Mouse (Mus musculus) bone marrow, adult 2 months (tissue): ENCODE measurements around the gene Slfn9. TPM values are rescaled to one million over a fixed set of nuclear protein-coding genes. Genes with fewer than 3 reads are reported as not detected.
A peak's percentile ranks its signal among the peaks of the same experiment; 100 is the strongest.
"Not testable (repeated sequence)": the region's sequence is repeated elsewhere in the genome, so short reads cannot be mapped to it uniquely, and the experiment has no call there.

Experiments used
- H3K27ac ChIP-seq: fragments of 200-500 bp; 2 replicates; pipeline ENCODE4 v1.5.1; 2012; ENCODE audit warnings: low read depth, mild to moderate bottlenecking, control low read depth, inconsistent platforms, low read length; ENCODE audit not compliant: control insufficient read depth, poor library complexity, insufficient read depth
- H3K4me1 ChIP-seq: fragments of 200-500 bp; 2 replicates; pipeline ENCODE4 v1.6.1; 2011; ENCODE audit warnings: low read length; ENCODE audit not compliant: control insufficient read depth, insufficient read depth
- H3K4me3 ChIP-seq: fragments of 200-500 bp; replicated peaks from 2 replicates; pipeline ENCODE3; 2011; ENCODE audit warnings: mild to moderate bottlenecking, low read depth, low read length, control low read depth; ENCODE audit not compliant: control insufficient read depth
- CTCF ChIP-seq: fragments of 200-500 bp; IDR thresholded peaks from 2 replicates; pipeline ENCODE4 v1.5.1; 2011; ENCODE audit warnings: low read length, control low read depth; ENCODE audit not compliant: control insufficient read depth, insufficient read depth
- POLR2A ChIP-seq: fragments of 200-500 bp; IDR thresholded peaks from 2 replicates; pipeline ENCODE4 v1.6.1; 2011; ENCODE audit warnings: low read depth, mild to moderate bottlenecking, control low read depth, low read length, borderline replicate concordance; ENCODE audit not compliant: control insufficient read depth
- WGBS: fragments of 180-500 bp; shearing (Covaris S2); methylation state at CpG from one replicate; pipeline ENCODE4 v1.1.7; 2018; 5-methylcytosine and 5-hydroxymethylcytosine counted together
- polyA plus RNA-seq: library from polyadenylated mRNA; stranded (reverse); fragments of >200 nt; gene quantifications from 2 replicates; pipeline ENCODE4 v1.2.4, GENCODE M21; 2011; ENCODE audit warnings: low replicate concordance; ENCODE audit not compliant: missing spikeins, insufficient read depth, insufficient read length

The Slfn9 gene
- polyA plus RNA-seq, 1 experiment = 3.7 TPM

GRCm38 (mm10) chr11:83013356-83013755 is 21.7 kb upstream of the Slfn9 start:
- no peak overlapping the region for H3K4me3 ChIP-seq
- whole genome bisulfite sequencing = 82% methylated on average over 1 of the region's 1 CpGs
- H3K4me1 ChIP-seq = no peaks in the 10 kb centered on the region; the same call in 1 of the 2 replicates
- H3K27ac ChIP-seq = no peak overlapping the region
- TF ChIP-seq POLR2A (no peak), CTCF (no peak)

- not testable (repeated sequence) for H3K4me1 ChIP-seq, H3K27ac ChIP-seq
- peak overlapping the region; percentile 73 for H3K4me3 ChIP-seq
- WGBS = 8% methylated on average over 19 of the region's 19 CpGs
Observed at GRCm38 (mm10) chr11:82990612-82991385, 831 bp downstream of the Slfn9 start.

GRCm38 (mm10) chr11:82989357-82989756 is 2.3 kb downstream of the Slfn9 start:
- TF ChIP-seq POLR2A (no peak), CTCF (no peak)
- peaks cover 2% of the 10 kb centered on the region for H3K4me1 ChIP-seq
- no peak overlapping the region for H3K27ac ChIP-seq
- WGBS = 50% methylated on average over 12 of the region's 12 CpGs
- no peak overlapping the region for H3K4me3 ChIP-seq

GRCm38 (mm10) chr11:82987621-82988020 is 4.0 kb downstream of the Slfn9 start:
- Histone ChIP-seq H3K27ac (no peak overlapping the region), H3K4me3 (no peak overlapping the region), H3K4me1 (peaks cover 2% of the 10 kb centered on the region)
- WGBS = 77% methylated on average over 6 of the region's 6 CpGs
- no peak for TF ChIP-seq POLR2A
- TF ChIP-seq CTCF = no peak

- Histone ChIP-seq H3K4me3 (no peak overlapping the region), H3K27ac (no peak overlapping the region), H3K4me1 (peaks cover 2% of the 10 kb centered on the region)
- 86% methylated on average over 17 of the region's 17 CpGs for WGBS
- TF ChIP-seq POLR2A (no peak), CTCF (no peak)
Observed at GRCm38 (mm10) chr11:82983193-82983592, 8.4 kb downstream of the Slfn9 start.

- 74% methylated on average over 2 of the region's 2 CpGs for WGBS
- H3K4me3 ChIP-seq = not testable (repeated sequence)
Observed at GRCm38 (mm10) chr11:82982409-82982808, 9.2 kb downstream of the Slfn9 start.

GRCm38 (mm10) chr11:82973916-82974315 is 17.7 kb downstream of the Slfn9 start:
- 32% methylated on average over 5 of the region's 5 CpGs for WGBS
- no peak overlapping the region for H3K27ac ChIP-seq

More at GRCm38 (mm10) chr11:82982409-82982808, 9.2 kb downstream of the Slfn9 start:
- not testable (repeated sequence) for H3K27ac ChIP-seq, H3K4me1 ChIP-seq

GRCm38 (mm10) chr11:82971590-82971974 is 20.0 kb downstream of the Slfn9 start:
- WGBS = 85% methylated on average over 11 of the region's 11 CpGs
- TF ChIP-seq POLR2A (no peak), CTCF (no peak)
- Histone ChIP-seq H3K4me3 (no peak overlapping the region), H3K27ac (no peak overlapping the region), H3K4me1 (no peaks in the 10 kb centered on the region)

More at GRCm38 (mm10) chr11:82973916-82974315, 17.7 kb downstream of the Slfn9 start:
- TF ChIP-seq CTCF (no peak), POLR2A (no peak)
- H3K4me1 ChIP-seq = no peaks in the 10 kb centered on the region
- no peak overlapping the region for H3K4me3 ChIP-seq

GRCm38 (mm10) chr11:82970712-82971589 is 20.7 kb downstream of the Slfn9 start:
- WGBS = 27% methylated on average over 31 of the region's 31 CpGs
- H3K4me1 ChIP-seq = no peaks in the 10 kb centered on the region
- TF ChIP-seq CTCF (peak; percentile 31; the same call in 1 of the 2 replicates), POLR2A (no peak)

More at GRCm38 (mm10) chr11:82970712-82971589, 20.7 kb downstream of the Slfn9 start:
- Histone ChIP-seq H3K27ac (no peak overlapping the region), H3K4me3 (no peak overlapping the region)
